Mouse (Mus musculus) mouse trophoblast stem cell (cell line): ENCODE data around the gene Opn3.

ENCODE experiments used
- in situ Hi-C, 2 experiments: fragments of 300-500 bp; cut with MseI, MboI; formaldehyde crosslinking; loops; 2 replicates in 1 of 2; 3 replicates in 1 of 2; pipeline ENCODE4 v1.15.1; 2025

Opn3 gene

GRCm38 (mm10) chr1:175648615-175649014 is 44.0 kb downstream of the Opn3 start:
- in situ Hi-C loops = no loop called here

- in situ Hi-C loops = no loop called here
These were observed 45.6 kb downstream of the Opn3 start for GRCm38 (mm10) chr1:175646952-175647351.

GRCm38 (mm10) chr1:175643496-175644265 is 48.9 kb downstream of the Opn3 start:
- in situ Hi-C loops = no loop called here

- in situ Hi-C loops = no loop called here
These were observed 52.0 kb downstream of the Opn3 start for GRCm38 (mm10) chr1:175640435-175641150.

GRCm38 (mm10) chr1:175639072-175639471 is 53.5 kb downstream of the Opn3 start:
- in situ Hi-C loops = no loop called here

GRCm38 (mm10) chr1:175637677-175638076 is 54.9 kb downstream of the Opn3 start:
- in situ Hi-C loops = no loop called here

GRCm38 (mm10) chr1:175632470-175632869 is 60.1 kb downstream of the Opn3 start:
- in situ Hi-C loops = no loop called here

- in situ Hi-C loops = no loop called here
These were observed 60.8 kb downstream of the Opn3 start for GRCm38 (mm10) chr1:175631721-175632221.

- in situ Hi-C loops = no loop called here
These were observed 61.5 kb downstream of the Opn3 start for GRCm38 (mm10) chr1:175631080-175631479.

GRCm38 (mm10) chr1:175630345-175630744 is 62.2 kb downstream of the Opn3 start:
- in situ Hi-C loops = no loop called here

- in situ Hi-C loops = no loop called here
These were observed 63.3 kb downstream of the Opn3 start for GRCm38 (mm10) chr1:175629248-175629647.

- in situ Hi-C loops = no loop called here
These were observed 66.4 kb downstream of the Opn3 start for GRCm38 (mm10) chr1:175625990-175626692.

- in situ Hi-C loops = no loop called here
These were observed 67.2 kb downstream of the Opn3 start, which contains the start of gene Fh1 for GRCm38 (mm10) chr1:175625257-175625879. TSS of gene Fh1 (minus strand) at chr1:175625635.

- in situ Hi-C loops = no loop called here
These were observed 68.9 kb downstream of the Opn3 start for GRCm38 (mm10) chr1:175623656-175624055.

GRCm38 (mm10) chr1:175619814-175620431 is 72.7 kb downstream of the Opn3 start, which contains the start of gene Kmo:
TSS of gene Kmo (plus strand) at chr1:175620381.
- in situ Hi-C loops = no loop called here

- in situ Hi-C loops = no loop called here
These were observed 77.6 kb downstream of the Opn3 start for GRCm38 (mm10) chr1:175614992-175615391.
